Mouse (Mus musculus) midbrain, embryonic 14.5 days (tissue): ENCODE measurements around the gene Rab12. TPM values are rescaled to one million over a fixed set of nuclear protein-coding genes. Genes with fewer than 3 reads are reported as not detected.

Experiments
- ATAC-seq: fragments of 200-750 bp; cut with Nextera tagmentation; 2 replicates; pipeline ENCODE4 v1.8.0; 2017; ENCODE audit warnings: moderate number of reproducible peaks, moderate library complexity; ENCODE audit not compliant: low FRiP score, low TSS enrichment
- DNase-seq: peaks from one replicate; pipeline ENCODE4 v3.0.0-alpha.2; 2015
- H3K27ac ChIP-seq: fragments of 300-500 bp; sonication (generic); replicated peaks from 2 replicates; pipeline ENCODE4 v1.5.1; 2014; ENCODE audit warnings: mild to moderate bottlenecking, low read depth, low read length, moderate library complexity
- H3K27me3 ChIP-seq: fragments of 300-500 bp; sonication (generic); 2 replicates; pipeline ENCODE4 v1.6.1; 2014; ENCODE audit warnings: low read length, control low read depth, mixed read lengths; ENCODE audit not compliant: control insufficient read depth, insufficient read depth
- H3K36me3 ChIP-seq: fragments of 300-500 bp; sonication (generic); 2 replicates; pipeline ENCODE4 v1.6.1; 2014; ENCODE audit warnings: low read length, control low read depth; ENCODE audit not compliant: control insufficient read depth, insufficient read depth
- H3K4me1 ChIP-seq: fragments of 300-500 bp; sonication (generic); 2 replicates; pipeline ENCODE4 v1.6.1; 2014; ENCODE audit warnings: mild to moderate bottlenecking, antibody characterized with exemption, low read length, control low read depth; ENCODE audit not compliant: control insufficient read depth, insufficient read depth
- H3K4me2 ChIP-seq: fragments of 300-500 bp; sonication (generic); 2 replicates; pipeline ENCODE4 v1.6.1; 2014; ENCODE audit warnings: mild to moderate bottlenecking, low read length, moderate library complexity
- H3K4me3 ChIP-seq: fragments of 300-500 bp; sonication (generic); replicated peaks from 2 replicates; pipeline ENCODE4 v1.5.1; 2014; ENCODE audit warnings: low read depth, low read length
- H3K9ac ChIP-seq: fragments of 300-500 bp; sonication (generic); replicated peaks from 2 replicates; pipeline ENCODE4 v1.6.1; 2014; ENCODE audit warnings: mild to moderate bottlenecking, low read length, moderate library complexity
- H3K9me3 ChIP-seq: fragments of 300-500 bp; sonication (generic); 2 replicates; pipeline ENCODE4 v1.6.1; 2016; ENCODE audit warnings: low read length, control low read depth, mixed read lengths; ENCODE audit not compliant: control insufficient read depth
- WGBS: fragments of 180-500 bp; shearing (Covaris S2); extraction: QIAGEN DNeasy Blood & Tissue Kit; methylation state at CpG from one replicate; pipeline ENCODE4 v1.1.7; 2014; 5-methylcytosine and 5-hydroxymethylcytosine counted together
- polyA plus RNA-seq: library from polyadenylated mRNA; unstranded; fragments of >200 nt; fragmentation: Nextera tagmentation; extraction: Ambion mirVana; gene quantifications from 2 replicates; pipeline ENCODE4 v1.2.1, GENCODE M21; 2014

The Rab12 gene
- polyA plus RNA-seq, 1 experiment from 2014 or later, result 83.8 TPM

DNA sequence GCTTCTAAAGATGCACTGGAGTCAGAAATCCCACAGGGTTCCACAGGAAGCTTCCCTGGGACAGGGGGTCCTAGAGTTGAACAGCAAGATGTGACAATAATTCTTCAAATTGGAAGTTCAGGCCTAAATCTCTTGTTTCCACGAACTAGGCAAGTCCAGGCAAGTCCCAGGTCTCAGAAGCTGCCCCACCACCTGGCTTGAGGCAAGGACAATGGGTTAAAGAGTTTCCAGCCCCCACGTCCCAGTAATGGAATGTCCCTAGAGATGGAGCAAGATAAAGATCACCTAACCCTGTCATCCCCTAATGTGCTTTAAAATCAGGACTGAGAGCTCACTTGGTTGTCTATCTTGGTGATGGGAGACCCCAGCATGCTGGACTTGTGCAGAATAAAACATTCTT, 34.6 kb downstream of the Rab12 start:
- no peak overlapping the region for H3K4me3 ChIP-seq

DNA sequence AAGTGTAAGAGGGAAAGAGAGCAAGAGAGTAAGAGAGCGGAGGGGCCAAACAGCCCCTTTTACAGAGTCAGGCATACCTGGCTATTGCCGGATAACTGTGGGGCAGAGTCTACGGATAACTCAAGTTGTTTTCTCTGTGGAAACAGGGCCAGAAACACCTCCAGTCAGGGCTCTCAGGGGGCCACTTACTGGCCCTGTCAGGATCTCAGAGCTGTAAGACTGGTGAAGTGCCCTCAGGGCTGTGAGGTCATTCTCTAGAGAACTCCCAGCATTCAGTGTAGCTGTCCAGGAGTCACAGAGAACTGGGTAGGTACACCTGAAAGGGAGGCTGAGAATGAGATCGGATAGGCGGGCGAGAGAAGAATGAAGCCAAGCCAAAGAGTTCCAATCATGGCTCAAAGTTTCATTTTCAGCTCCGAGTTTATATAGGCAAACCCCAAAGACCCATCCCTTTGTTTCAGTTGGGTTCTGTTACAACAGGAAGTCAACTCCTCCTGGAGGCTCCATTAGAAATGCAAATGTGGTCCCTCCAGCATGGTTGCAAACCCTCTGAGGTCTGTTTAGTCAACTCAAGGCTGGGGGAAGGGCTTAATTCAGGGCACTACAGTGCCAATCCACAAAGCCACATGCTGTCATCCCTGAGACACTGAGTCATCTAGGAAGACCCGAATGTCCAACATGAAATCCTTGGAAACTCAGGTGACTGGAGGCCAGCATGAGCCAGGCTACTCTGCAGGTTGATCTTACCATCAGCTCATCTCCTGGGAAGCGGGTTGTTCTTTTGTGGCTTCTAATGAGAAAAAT, 35.7 kb downstream of the Rab12 start:
- no peak overlapping the region for H3K27ac ChIP-seq
- DNase-seq (no peak), ATAC-seq (no peak)
- H3K27me3 ChIP-seq, result no peaks in the 10 kb centered on the region
- H3K4me2 ChIP-seq, result no peak overlapping the region
- H3K36me3 ChIP-seq, result no peaks in the 10 kb centered on the region
- peaks cover 19% of the 10 kb centered on the region for H3K4me1 ChIP-seq
- H3K4me3 ChIP-seq, result no peak overlapping the region
- no peaks in the 10 kb centered on the region for H3K9me3 ChIP-seq
- 77% methylated on average over 9 of the region's 9 CpGs for WGBS
- H3K9ac ChIP-seq, result no peak overlapping the region

More for the DNA sequence above, 34.6 kb downstream of the Rab12 start:
- Histone ChIP-seq H3K4me1 (peaks cover 17% of the 10 kb centered on the region), H3K27ac (no peak overlapping the region), H3K27me3 (no peaks in the 10 kb centered on the region), H3K9me3 (no peaks in the 10 kb centered on the region), H3K36me3 (no peaks in the 10 kb centered on the region), H3K9ac (no peak overlapping the region), H3K4me2 (no peak overlapping the region)
- 49% methylated on average over 2 of the region's 2 CpGs for WGBS
- DNase-seq, result no peak
- no peak for ATAC-seq

DNA sequence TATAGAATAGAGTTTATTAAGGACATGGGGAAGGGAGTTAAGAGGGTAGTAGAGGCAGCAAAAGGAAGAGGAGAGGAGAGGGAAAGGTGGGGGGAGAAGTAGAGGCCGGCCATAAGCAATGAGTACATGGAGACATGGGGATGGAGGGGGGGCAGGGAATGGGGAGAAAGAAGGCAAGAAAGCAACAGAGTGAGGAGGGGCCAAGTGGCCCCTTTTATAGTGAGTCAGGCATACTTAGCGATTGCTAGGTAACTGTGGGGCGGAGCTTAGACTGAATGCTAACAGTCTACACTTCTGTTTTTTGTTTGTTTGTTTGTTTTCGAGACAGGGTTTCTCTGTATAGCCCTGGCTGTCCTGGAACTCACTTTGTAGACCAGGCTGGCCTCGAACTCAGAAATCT, 38.2 kb downstream of the Rab12 start:
- no peak overlapping the region for H3K4me3 ChIP-seq
- DNase-seq, result no peak
- H3K27ac ChIP-seq, result peak overlapping the region; percentile 89
- 59% methylated on average over 4 of the region's 5 CpGs for WGBS
- no peak overlapping the region for H3K4me2 ChIP-seq
- no peak for ATAC-seq
- no peak overlapping the region for H3K9ac ChIP-seq
- H3K4me1 ChIP-seq, result peaks cover 19% of the 10 kb centered on the region
- H3K27me3 ChIP-seq, result no peaks in the 10 kb centered on the region
- no peaks in the 10 kb centered on the region for H3K9me3 ChIP-seq
- H3K36me3 ChIP-seq, result no peaks in the 10 kb centered on the region

DNA sequence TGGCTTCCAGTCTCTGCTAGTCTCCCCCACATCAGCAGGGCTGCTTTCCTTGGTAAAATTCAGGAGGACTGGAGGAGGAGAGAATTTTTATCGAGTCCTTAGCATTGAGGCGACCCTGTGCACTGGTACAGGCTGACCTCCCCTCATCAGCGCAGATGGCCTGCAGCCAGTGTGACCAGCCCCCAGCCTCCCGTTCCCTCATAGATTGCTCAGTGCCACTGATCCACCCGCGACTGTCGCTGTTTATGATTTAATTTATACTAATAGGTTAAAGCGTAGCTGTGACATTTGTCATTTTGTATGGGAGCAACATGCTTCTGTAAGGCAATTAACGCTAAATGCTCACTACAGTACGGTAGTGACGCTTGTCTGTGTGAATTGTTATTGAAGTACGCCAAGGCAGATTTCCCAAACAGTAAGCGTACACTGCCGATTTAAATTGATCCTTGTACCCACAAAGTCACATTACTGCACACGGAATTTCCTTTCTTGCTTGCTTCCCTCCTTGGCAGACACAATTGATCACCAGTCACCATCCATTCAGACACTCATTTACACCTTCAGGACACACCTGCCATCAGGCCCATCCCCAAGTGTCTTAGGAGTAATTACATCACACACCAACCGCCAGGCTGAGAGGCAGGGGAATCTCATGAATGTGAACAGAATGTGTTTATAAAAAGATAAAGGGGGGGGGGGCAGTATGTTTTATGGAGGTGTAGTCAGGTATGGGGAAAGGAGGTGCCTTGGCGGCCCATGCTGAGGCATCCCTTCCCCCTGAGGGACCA, 38.8 kb downstream of the Rab12 start:
- peak overlapping the region; percentile 89 for H3K27ac ChIP-seq
- H3K4me1 ChIP-seq, result peaks cover 19% of the 10 kb centered on the region
- H3K36me3 ChIP-seq, result no peaks in the 10 kb centered on the region
- ATAC-seq (peak; percentile 29), DNase-seq (peak; percentile 72)
- H3K4me3 ChIP-seq, result no peak overlapping the region
- H3K4me2 ChIP-seq, result peak overlapping the region; percentile 50
- H3K9ac ChIP-seq, result no peak overlapping the region
- no peaks in the 10 kb centered on the region for H3K9me3 ChIP-seq
- whole genome bisulfite sequencing, result 6% methylated on average over 17 of the region's 17 CpGs
- no peaks in the 10 kb centered on the region for H3K27me3 ChIP-seq

DNA sequence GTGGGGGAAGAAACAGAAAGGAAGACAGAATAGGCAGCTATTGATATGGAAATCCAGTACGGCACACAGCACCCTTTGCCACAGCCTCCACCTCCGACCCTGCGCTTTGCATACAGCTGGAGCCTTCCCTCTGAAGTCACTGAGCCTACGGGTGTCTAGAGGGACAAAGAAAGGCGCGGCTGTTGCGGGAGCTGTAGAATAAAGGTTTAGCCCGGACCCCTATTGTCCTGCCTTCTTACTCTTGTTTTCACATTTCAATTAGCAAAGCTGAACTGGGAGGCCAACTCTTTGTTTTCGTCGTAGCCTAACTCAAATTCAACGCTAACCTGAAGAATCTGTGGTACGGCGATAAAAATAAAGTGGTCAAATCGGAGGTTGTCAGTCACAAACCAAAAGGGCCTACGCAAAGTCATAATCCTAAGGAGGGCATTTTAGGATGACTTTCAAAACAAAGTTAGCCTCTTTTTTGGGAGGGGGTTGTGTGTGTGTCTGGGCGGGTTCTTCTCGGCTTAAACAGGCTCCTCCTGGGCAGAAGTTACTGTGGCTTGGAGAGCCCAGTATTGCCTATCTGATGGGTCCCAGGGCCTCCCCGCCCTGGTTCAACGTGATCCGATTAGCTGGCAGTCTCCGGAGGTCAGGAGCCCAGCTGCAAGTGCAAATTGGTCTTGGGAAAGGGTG, 39.6 kb downstream of the Rab12 start:
- peak overlapping the region; percentile 89 for H3K27ac ChIP-seq
- H3K9me3 ChIP-seq, result no peaks in the 10 kb centered on the region
- peak overlapping the region; percentile 50 for H3K4me2 ChIP-seq
- H3K4me1 ChIP-seq, result peaks cover 19% of the 10 kb centered on the region
- no peak overlapping the region for H3K4me3 ChIP-seq
- no peaks in the 10 kb centered on the region for H3K27me3 ChIP-seq
- peak; percentile 83 for DNase-seq
- peak; percentile 89 for ATAC-seq
- H3K36me3 ChIP-seq, result no peaks in the 10 kb centered on the region
- H3K9ac ChIP-seq, result peak overlapping the region; percentile 42; the same call in 1 of the 2 replicates
- WGBS, result 3% methylated on average over 21 of the region's 21 CpGs

DNA sequence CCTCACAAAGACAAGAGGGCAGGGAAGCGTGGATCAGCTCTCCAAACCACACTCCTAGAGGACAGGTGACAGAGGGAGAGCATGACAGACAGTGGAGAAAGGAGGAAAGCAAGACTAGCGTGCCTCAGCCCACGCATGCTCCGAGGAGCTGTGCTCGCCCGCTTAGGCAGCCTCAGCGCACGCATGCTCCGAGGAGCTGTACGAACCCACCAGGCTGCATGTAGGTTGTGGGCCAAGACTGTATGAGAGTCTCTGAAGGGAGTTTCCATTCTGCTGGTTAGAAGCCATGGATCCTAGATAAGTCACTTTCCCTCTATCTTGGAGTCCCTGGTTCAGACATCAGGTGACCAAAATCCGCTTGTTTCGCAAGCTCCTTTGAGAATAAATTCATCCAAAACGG, 40.2 kb downstream of the Rab12 start:
- peak overlapping the region; percentile 50 for H3K4me2 ChIP-seq
- H3K9ac ChIP-seq, result peak overlapping the region; percentile 42; the same call in 1 of the 2 replicates
- H3K27me3 ChIP-seq, result no peaks in the 10 kb centered on the region
- no peaks in the 10 kb centered on the region for H3K36me3 ChIP-seq
- under 1% methylated on average over 13 of the region's 13 CpGs for WGBS
- ATAC-seq (peak; percentile 86), DNase-seq (peak; percentile 88)
- H3K9me3 ChIP-seq, result no peaks in the 10 kb centered on the region
- peaks cover 19% of the 10 kb centered on the region for H3K4me1 ChIP-seq
- peak overlapping the region; percentile 7; the same call in 1 of the 2 replicates for H3K4me3 ChIP-seq
- H3K27ac ChIP-seq, result peak overlapping the region; percentile 89

DNA sequence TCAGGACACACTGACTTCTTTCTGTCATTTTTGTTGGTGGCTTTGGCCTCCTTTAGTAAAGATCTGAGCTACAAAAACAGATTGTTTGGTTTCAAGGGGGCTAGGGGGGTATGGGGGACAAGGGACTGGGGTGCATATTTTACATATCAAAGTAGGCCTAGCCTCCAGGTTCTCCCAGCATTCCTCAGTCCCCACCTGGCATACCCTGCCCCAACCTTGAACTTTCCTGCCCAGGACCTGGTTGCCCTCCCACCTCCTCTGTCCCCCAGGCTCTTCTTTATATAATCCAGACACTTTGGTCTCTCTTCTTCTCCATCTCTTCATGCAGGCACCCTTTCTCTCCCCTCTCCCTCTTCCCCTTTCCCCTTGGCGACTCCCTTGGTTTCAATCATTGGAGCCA, 46.3 kb downstream of the Rab12 start:
- Histone ChIP-seq H3K36me3 (no peaks in the 10 kb centered on the region), H3K9ac (no peak overlapping the region), H3K4me2 (no peak overlapping the region), H3K27ac (no peak overlapping the region), H3K27me3 (no peaks in the 10 kb centered on the region), H3K4me3 (no peak overlapping the region), H3K4me1 (0 out of 2 replicates have a peak, but pooled peaks cover 5% of the 10 kb centered on the region), H3K9me3 (no peaks in the 10 kb centered on the region)
- DNase-seq (no peak), ATAC-seq (no peak)
- WGBS, result 96% methylated on average over 1 of the region's 1 CpGs

DNA sequence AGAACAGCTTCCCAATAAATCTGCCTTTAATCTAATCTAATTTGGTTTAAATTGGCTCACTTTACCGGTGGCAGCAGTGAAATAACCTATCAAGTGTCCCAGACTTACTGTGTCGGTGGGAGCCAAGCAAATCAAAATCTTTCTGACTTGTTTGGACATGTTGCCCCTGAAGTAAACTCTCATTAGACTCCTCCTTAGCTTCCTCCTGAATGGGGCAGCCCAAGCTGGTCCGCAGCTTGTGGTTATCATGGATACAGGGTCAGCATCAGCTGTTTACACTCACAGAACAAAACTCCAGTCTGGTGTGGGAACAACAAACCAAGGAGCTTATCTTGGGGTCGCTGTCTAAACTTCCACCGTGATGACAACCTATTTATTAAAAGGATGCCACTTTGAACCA, 47.8 kb downstream of the Rab12 start:
- DNase-seq (no peak), ATAC-seq (no peak)
- no peaks in the 10 kb centered on the region for H3K9me3 ChIP-seq
- H3K4me1 ChIP-seq, result 0 out of 2 replicates have a peak, but pooled peaks cover 5% of the 10 kb centered on the region
- no peaks in the 10 kb centered on the region for H3K27me3 ChIP-seq
- H3K4me2 ChIP-seq, result no peak overlapping the region
- no peak overlapping the region for H3K9ac ChIP-seq
- 85% methylated on average over 5 of the region's 5 CpGs for WGBS
- H3K36me3 ChIP-seq, result no peaks in the 10 kb centered on the region
- no peak overlapping the region for H3K4me3 ChIP-seq
- no peak overlapping the region for H3K27ac ChIP-seq
